Mouse (Mus musculus) E14TG2a.4 (cell line): Measurements from ENCODE around the gene Pdxk.
"Not testable (repeated sequence)": the region's sequence is repeated elsewhere in the genome, so short reads cannot be mapped to it uniquely, and the experiment has no call there.

Experiments used
- CTCF ChIP-seq: conservative IDR thresholded peaks from 2 replicates; pipeline ENCODE4 v1.5.1; 2014; ENCODE audit warnings: low read length
- NANOG ChIP-seq: IDR thresholded peaks from 2 replicates; pipeline ENCODE4 v1.6.1; 2014; ENCODE audit warnings: borderline replicate concordance, low read length, mixed read lengths
- POU5F1 ChIP-seq: IDR thresholded peaks from 2 replicates; pipeline ENCODE4 v1.6.1; 2014; ENCODE audit warnings: low read length, borderline replicate concordance

GRCm38 (mm10) chr10:78485369-78485768 lies 20.6 kb upstream of the Pdxk start:
- TF ChIP-seq CTCF, NANOG, POU5F1: not testable (repeated sequence)
